Mouse (Mus musculus) urinary bladder, adult 2 months (tissue): ENCODE results near the gene Pkn1. TPM values are rescaled to one million over a fixed set of nuclear protein-coding genes. Genes with fewer than 3 reads are reported as not detected.

Experiments
- polyA plus RNA-seq: library from polyadenylated mRNA; depleted of rRNA; stranded (reverse); fragments of >200 nt; gene quantifications from 2 replicates; pipeline ENCODE4 v1.2.3, GENCODE M21; 2012; rRNA removed

Gene Pkn1
- polyA plus RNA-seq, 1 experiment = 39.0 TPM

Other genes starting within 250 kb of the Pkn1 start
- 69.9 and 80.0 TPM in 2 replicates for gene Scoc, start 240.8 kb downstream of the Pkn1 start, polyA plus RNA-seq
- gene Olfr370, start 163.4 kb downstream of the Pkn1 start, polyA plus RNA-seq = not detected in 2 replicates
- 241 and 263 TPM in 2 replicates for gene Ndufb7, start 132.5 kb downstream of the Pkn1 start, polyA plus RNA-seq
- gene Tecr, start 91.2 kb downstream of the Pkn1 start, polyA plus RNA-seq = 298 and 313 TPM in 2 replicates
- gene Dnajb1, start 91.0 kb downstream of the Pkn1 start, polyA plus RNA-seq = 30.7 and 36.8 TPM in 2 replicates
- gene Gipc1, start 46.5 kb downstream of the Pkn1 start, polyA plus RNA-seq = 86.2 and 102 TPM in 2 replicates
- gene Ptger1, start 32.5 kb downstream of the Pkn1 start, polyA plus RNA-seq = 4.9 and 5.5 TPM in 2 replicates
- 24.8 and 36.4 TPM in 2 replicates for gene Ddx39, start 16.0 kb upstream of the Pkn1 start, polyA plus RNA-seq
- 119 and 129 TPM in 2 replicates for gene Adgre5, start 42.1 kb upstream of the Pkn1 start, polyA plus RNA-seq
- gene Adgrl1, start 200.9 kb upstream of the Pkn1 start, polyA plus RNA-seq = 39.4 and 48.3 TPM in 2 replicates